Mouse (Mus musculus) stomach, embryonic 14.5 days (tissue): ENCODE measurements at regions not wholly inside any gene's neighbourhood (a gene's known extent, or its start where the extent isn't known, plus 50 kb on each side); places are given as distances from the start of the nearest gene placed in this dataset.

Source experiments
- ATAC-seq: fragments of 200-750 bp; cut with Nextera tagmentation; 2 replicates; pipeline ENCODE4 v1.8.0; 2017; ENCODE audit warnings: low read depth, moderate TSS enrichment; ENCODE audit not compliant: insufficient number of reproducible peaks, insufficient read depth, low FRiP score
- H3K27ac ChIP-seq: fragments of 300-500 bp; sonication (generic); 2 replicates; pipeline ENCODE4 v1.5.1; 2014; ENCODE audit warnings: mild to moderate bottlenecking, low read length, moderate library complexity, mixed read lengths
- H3K27me3 ChIP-seq: fragments of 300-500 bp; sonication (generic); 2 replicates; pipeline ENCODE4 v1.6.1; 2014; ENCODE audit warnings: low read length, control low read depth, mixed read lengths; ENCODE audit not compliant: control insufficient read depth, insufficient read depth
- H3K36me3 ChIP-seq: fragments of 300-500 bp; sonication (generic); 2 replicates; pipeline ENCODE4 v1.6.1; 2014; ENCODE audit warnings: mild to moderate bottlenecking, control low read depth, low read length, moderate library complexity, mixed read lengths; ENCODE audit not compliant: control insufficient read depth, insufficient read depth
- H3K4me1 ChIP-seq: fragments of 300-500 bp; sonication (generic); 2 replicates; pipeline ENCODE4 v1.6.1; 2014; ENCODE audit warnings: low read length, control low read depth, mixed read lengths; ENCODE audit not compliant: control insufficient read depth, insufficient read depth
- H3K4me2 ChIP-seq: fragments of 300-500 bp; sonication (generic); replicated peaks from 2 replicates; pipeline ENCODE4 v1.6.1; 2014; ENCODE audit warnings: low read depth, low read length, control low read depth
- H3K4me3 ChIP-seq: fragments of 300-500 bp; sonication (generic); 2 replicates; pipeline ENCODE4 v1.5.1; 2014; ENCODE audit warnings: low read depth, low read length, control low read depth
- H3K9ac ChIP-seq: fragments of 300-500 bp; sonication (generic); replicated peaks from 2 replicates; pipeline ENCODE4 v1.6.1; 2014; ENCODE audit warnings: low read depth, mild to moderate bottlenecking, control low read depth, low read length, moderate library complexity, mixed read lengths
- H3K9me3 ChIP-seq: fragments of 300-500 bp; sonication (generic); 2 replicates; pipeline ENCODE4 v1.6.1; 2016; ENCODE audit warnings: low read depth, low read length, control low read depth; ENCODE audit not compliant: control insufficient read depth
- WGBS: fragments of 180-500 bp; shearing (Covaris S2); extraction: QIAGEN DNeasy Blood & Tissue Kit; methylation state at CpG from one replicate; pipeline ENCODE4 v1.1.7; 2014; 5-methylcytosine and 5-hydroxymethylcytosine counted together

DNA sequence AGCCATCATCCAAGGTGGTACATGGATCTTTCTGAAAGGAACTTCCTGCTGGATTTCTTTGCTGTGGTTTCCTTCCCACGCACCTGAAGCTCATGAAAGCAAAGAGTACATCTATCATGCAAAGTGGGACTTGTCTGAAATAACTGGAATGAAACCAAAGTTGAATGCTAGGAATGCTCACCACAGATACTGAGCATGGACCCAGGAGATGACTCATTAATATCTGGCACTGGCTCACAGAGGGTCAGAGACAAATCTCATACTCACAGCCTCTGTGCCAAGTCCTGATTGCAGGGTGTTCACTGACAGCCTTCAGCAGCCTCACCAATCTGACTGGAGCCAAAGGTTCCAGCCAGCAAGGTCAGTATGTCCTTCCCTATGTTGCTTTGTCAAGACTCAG is 245.3 kb upstream of the Nrp1 start:
- no peaks in the 10 kb centered on the region for H3K9me3 ChIP-seq
- 50% methylated on average over 1 of the region's 1 CpGs for WGBS
- H3K4me2 ChIP-seq = no peak overlapping the region
- no peak overlapping the region for H3K27ac ChIP-seq
- no peak overlapping the region for H3K9ac ChIP-seq
- H3K4me3 ChIP-seq = no peak overlapping the region
- H3K36me3 ChIP-seq = no peaks in the 10 kb centered on the region
- no peaks in the 10 kb centered on the region for H3K4me1 ChIP-seq
- no peak for ATAC-seq
- no peaks in the 10 kb centered on the region for H3K27me3 ChIP-seq

- Histone ChIP-seq H3K4me3 (no peak overlapping the region), H3K9ac (no peak overlapping the region), H3K4me1 (no peaks in the 10 kb centered on the region), H3K36me3 (no peaks in the 10 kb centered on the region), H3K4me2 (no peak overlapping the region), H3K27me3 (no peaks in the 10 kb centered on the region), H3K27ac (no peak overlapping the region), H3K9me3 (no peaks in the 10 kb centered on the region)
- ATAC-seq = no peak
- WGBS = 83% methylated on average over 4 of the region's 4 CpGs
Observed at GRCm38 (mm10) chr8:128141290-128141966, 217.0 kb upstream of the Nrp1 start.

DNA sequence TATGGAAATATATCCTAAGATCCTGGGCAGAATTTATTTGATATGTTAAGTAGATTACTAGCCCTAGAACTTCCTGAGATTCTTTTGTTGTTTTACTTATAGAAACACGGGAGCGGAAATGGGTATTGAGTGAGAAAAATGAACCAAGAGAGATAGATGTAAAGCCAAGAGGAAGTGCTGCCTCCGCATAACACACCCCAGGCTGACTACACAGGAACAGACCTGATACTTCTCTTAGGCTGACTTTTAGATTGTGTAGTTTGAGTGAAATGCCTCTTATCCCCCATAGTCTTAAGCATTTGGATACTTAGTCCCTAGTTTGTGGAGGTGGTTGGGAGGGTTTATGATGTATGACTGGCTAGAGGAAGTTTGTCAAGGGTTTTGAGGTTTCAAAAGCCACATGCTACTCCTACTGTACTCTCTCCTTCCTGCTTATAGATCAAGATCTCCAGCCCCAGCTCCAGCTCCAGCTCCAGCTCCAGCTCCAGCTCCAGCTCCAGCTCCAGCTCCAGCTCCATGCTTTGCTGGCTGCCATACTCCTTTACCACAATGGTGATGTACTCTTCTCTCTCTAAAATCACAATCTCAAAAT is 210.0 kb upstream of the Nrp1 start:
- H3K4me3 ChIP-seq = no peak overlapping the region
- H3K9ac ChIP-seq = no peak overlapping the region
- no peak for ATAC-seq
- 65% methylated on average over 3 of the region's 3 CpGs for WGBS
- no peaks in the 10 kb centered on the region for H3K9me3 ChIP-seq
- H3K27ac ChIP-seq = no peak overlapping the region
- no peaks in the 10 kb centered on the region for H3K36me3 ChIP-seq
- H3K4me2 ChIP-seq = no peak overlapping the region
- no peaks in the 10 kb centered on the region for H3K27me3 ChIP-seq
- no peaks in the 10 kb centered on the region for H3K4me1 ChIP-seq

DNA sequence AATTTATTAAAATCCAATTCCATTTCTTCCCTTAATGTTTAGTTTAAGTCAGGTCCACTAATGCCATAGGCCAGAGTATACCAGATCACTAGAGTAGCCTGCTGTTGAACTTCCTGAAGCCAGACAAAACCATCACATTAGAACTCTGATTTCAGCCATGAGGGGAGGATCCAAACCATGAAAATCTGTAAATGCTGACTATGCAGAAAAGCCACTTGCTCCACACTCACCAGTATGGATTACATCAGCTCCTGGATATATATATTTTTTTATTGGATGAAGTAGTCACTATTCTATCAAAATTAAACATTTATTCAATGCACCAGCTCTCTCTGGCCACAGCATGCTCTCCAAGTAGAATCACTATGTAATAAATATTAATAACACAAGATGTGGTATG is 202.8 kb upstream of the Nrp1 start:
- no peak overlapping the region for H3K4me2 ChIP-seq
- no peaks in the 10 kb centered on the region for H3K36me3 ChIP-seq
- H3K9ac ChIP-seq = no peak overlapping the region
- no peak overlapping the region for H3K27ac ChIP-seq
- H3K4me1 ChIP-seq = 0 out of 2 replicates have a peak, but pooled peaks cover 4% of the 10 kb centered on the region
- no peaks in the 10 kb centered on the region for H3K9me3 ChIP-seq
- ATAC-seq = no peak
- no peak overlapping the region for H3K4me3 ChIP-seq
- no peaks in the 10 kb centered on the region for H3K27me3 ChIP-seq

DNA sequence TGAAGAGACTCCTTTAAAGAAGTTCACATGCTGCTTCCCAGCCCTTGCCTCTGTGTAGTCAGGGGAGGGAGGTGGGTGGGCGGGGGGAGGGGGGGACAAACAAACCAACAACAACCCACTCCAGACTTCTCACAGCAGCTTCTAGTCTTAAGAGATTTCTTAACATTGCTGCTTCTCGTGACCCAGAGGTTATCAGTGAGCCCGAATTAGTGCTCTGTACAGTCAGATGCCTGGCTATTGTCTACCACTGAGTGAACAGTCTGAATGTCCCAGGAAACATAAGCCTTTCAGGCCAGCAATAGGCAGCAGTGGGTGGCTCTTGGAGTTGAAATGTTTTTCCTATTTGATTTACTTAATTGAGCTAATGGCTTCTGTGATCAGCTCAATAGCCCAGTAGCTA is 202.2 kb upstream of the Nrp1 start:
- H3K9me3 ChIP-seq = no peaks in the 10 kb centered on the region
- no peaks in the 10 kb centered on the region for H3K36me3 ChIP-seq
- no peak overlapping the region for H3K4me2 ChIP-seq
- H3K9ac ChIP-seq = no peak overlapping the region
- H3K27ac ChIP-seq = no peak overlapping the region
- ATAC-seq = no peak
- 20% methylated on average over 3 of the region's 3 CpGs for WGBS
- 0 out of 2 replicates have a peak, but pooled peaks cover 4% of the 10 kb centered on the region for H3K4me1 ChIP-seq
- H3K27me3 ChIP-seq = no peaks in the 10 kb centered on the region
- H3K4me3 ChIP-seq = no peak overlapping the region

GRCm38 (mm10) chr8:128162857-128163256 is 195.5 kb upstream of the Nrp1 start:
- Histone ChIP-seq H3K4me2 (no peak overlapping the region), H3K9ac (no peak overlapping the region), H3K36me3 (no peaks in the 10 kb centered on the region), H3K27me3 (no peaks in the 10 kb centered on the region), H3K9me3 (no peaks in the 10 kb centered on the region), H3K4me1 (no peaks in the 10 kb centered on the region), H3K4me3 (no peak overlapping the region), H3K27ac (no peak overlapping the region)
- ATAC-seq = no peak

DNA sequence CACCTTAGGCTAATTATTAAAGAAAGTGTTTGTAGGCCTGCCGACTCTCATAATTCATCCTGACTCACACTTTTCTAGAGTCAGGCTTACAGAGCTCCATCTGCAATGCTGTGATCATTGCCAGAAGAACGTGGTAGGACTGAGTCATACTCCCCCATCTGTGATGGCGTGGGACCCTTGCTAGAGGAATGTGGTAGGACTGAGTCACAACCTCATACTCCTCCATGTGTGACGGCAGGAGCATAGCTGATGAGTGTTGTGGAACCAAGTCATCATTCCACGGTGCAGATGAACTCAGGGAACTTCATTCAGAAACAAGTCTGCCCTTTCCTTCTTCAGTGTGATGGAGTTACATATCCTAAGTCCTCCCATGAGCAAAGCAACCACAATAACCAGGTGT is 193.4 kb upstream of the Nrp1 start:
- H3K4me3 ChIP-seq = no peak overlapping the region
- no peaks in the 10 kb centered on the region for H3K9me3 ChIP-seq
- H3K27me3 ChIP-seq = no peaks in the 10 kb centered on the region
- H3K36me3 ChIP-seq = no peaks in the 10 kb centered on the region
- ATAC-seq = no peak
- no peak overlapping the region for H3K4me2 ChIP-seq
- H3K27ac ChIP-seq = no peak overlapping the region
- whole genome bisulfite sequencing = 83% methylated on average over 5 of the region's 5 CpGs
- no peak overlapping the region for H3K9ac ChIP-seq
- 0 out of 2 replicates have a peak, but pooled peaks cover 2% of the 10 kb centered on the region for H3K4me1 ChIP-seq

DNA sequence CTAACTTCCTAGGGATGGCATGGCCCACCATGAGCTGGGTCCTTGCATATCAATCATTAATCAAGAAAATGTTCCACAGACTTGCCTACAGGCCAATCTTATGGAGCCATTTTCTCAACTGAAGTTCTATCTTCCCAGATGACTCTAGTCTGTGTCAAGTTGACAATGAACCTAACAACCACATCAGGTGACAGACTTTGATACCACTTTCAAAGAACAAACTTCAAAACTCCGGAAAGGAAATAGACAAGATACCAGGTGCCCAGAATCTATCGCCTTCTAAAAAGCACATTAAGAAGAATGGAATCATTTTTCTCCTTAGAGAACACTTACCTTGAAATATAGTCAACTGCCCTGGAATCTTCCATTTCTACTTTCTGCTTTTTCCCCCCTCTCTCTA is 192.8 kb upstream of the Nrp1 start:
- WGBS = 90% methylated on average over 2 of the region's 2 CpGs
- Histone ChIP-seq H3K4me3 (no peak overlapping the region), H3K27me3 (no peaks in the 10 kb centered on the region), H3K9me3 (no peaks in the 10 kb centered on the region), H3K27ac (no peak overlapping the region), H3K4me1 (peaks cover 3% of the 10 kb centered on the region; the same call in 1 of the 2 replicates), H3K4me2 (no peak overlapping the region), H3K36me3 (no peaks in the 10 kb centered on the region), H3K9ac (no peak overlapping the region)
- no peak for ATAC-seq

GRCm38 (mm10) chr8:128166097-128166496 is 192.3 kb upstream of the Nrp1 start:
- Histone ChIP-seq H3K4me1 (peaks cover 8% of the 10 kb centered on the region; the same call in 1 of the 2 replicates), H3K9ac (no peak overlapping the region), H3K4me2 (no peak overlapping the region), H3K27ac (no peak overlapping the region), H3K27me3 (no peaks in the 10 kb centered on the region), H3K4me3 (no peak overlapping the region), H3K9me3 (no peaks in the 10 kb centered on the region), H3K36me3 (no peaks in the 10 kb centered on the region)
- ATAC-seq = no peak
- 81% methylated on average over 4 of the region's 4 CpGs for WGBS
